Mouse (Mus musculus) c-Kit-negative CD71-positive TER-119-positive erythroid progenitor cells, embryonic 14.5 days (primary cell): ENCODE results near the gene 1700024P04Rik.

Source experiments
- DNase-seq: peaks from one replicate; pipeline ENCODE4 v3.0.0-alpha.2; 2013; ENCODE audit warnings: low read depth, low spot score

Gene 1700024P04Rik

GRCm38 (mm10) chr13:98966583-98966982, 17.8 kb downstream of the 1700024P04Rik start:
- DNase-seq: no peak

GRCm38 (mm10) chr13:98963612-98964011, 20.8 kb downstream of the 1700024P04Rik start:
- DNase-seq: no peak

- DNase-seq: no peak
Observed at GRCm38 (mm10) chr13:98958177-98958576, 26.2 kb downstream of the 1700024P04Rik start.

GRCm38 (mm10) chr13:98956209-98956608, 28.2 kb downstream of the 1700024P04Rik start:
- DNase-seq: no peak

- DNase-seq: no peak
Observed at GRCm38 (mm10) chr13:98955676-98956075, 28.7 kb downstream of the 1700024P04Rik start.

GRCm38 (mm10) chr13:98955226-98955625, 29.1 kb downstream of the 1700024P04Rik start:
- DNase-seq: no peak

GRCm38 (mm10) chr13:98953830-98954229, 30.5 kb downstream of the 1700024P04Rik start:
- DNase-seq: no peak

GRCm38 (mm10) chr13:98951951-98952350, 32.4 kb downstream of the 1700024P04Rik start:
- DNase-seq: no peak

- no peak for DNase-seq
Observed at GRCm38 (mm10) chr13:98948146-98948545, 36.2 kb downstream of the 1700024P04Rik start.

- DNase-seq: no peak
Observed at GRCm38 (mm10) chr13:98946434-98946833, 37.9 kb downstream of the 1700024P04Rik start.

- DNase-seq: no peak
Observed at GRCm38 (mm10) chr13:98945908-98946307, 38.5 kb downstream of the 1700024P04Rik start.

GRCm38 (mm10) chr13:98945381-98945780, 39.0 kb downstream of the 1700024P04Rik start:
- DNase-seq: no peak

- no peak for DNase-seq
Observed at GRCm38 (mm10) chr13:98944620-98945081, 39.7 kb downstream of the 1700024P04Rik start.

GRCm38 (mm10) chr13:98942360-98942759, 42.0 kb downstream of the 1700024P04Rik start:
- no peak for DNase-seq

- DNase-seq: no peak
Observed at GRCm38 (mm10) chr13:98941829-98942343, 42.5 kb downstream of the 1700024P04Rik start.

- no peak for DNase-seq
Observed at GRCm38 (mm10) chr13:98937108-98937507, 47.3 kb downstream of the 1700024P04Rik start.
